8 mouse cellular contexts compared by ENCODE assay signal in genomic region chr2:122702181-122703036, GRCm38 (mm10). TPM values are rescaled to one million over a fixed set of nuclear protein-coding genes. Genes with fewer than 3 reads are reported as not detected.
DNase-seq lines count a peak whose midpoint lies in the region; ATAC-seq and TF ChIP-seq lines count a peak whose summit lies in the region.

Gene Slc30a4, minus strand, starts transcription at chr2:122702663.

- H3K9me3 ChIP-seq in embryonic facial prominence, embryonic 13.5 days: no peaks in the 10 kb centered on the region
- H3K9me3 ChIP-seq in midbrain, postnatal 0 days (ENCODE audit: low read length): no peaks in the 10 kb centered on the region

- H3K27ac ChIP-seq in embryonic facial prominence, embryonic 13.5 days: peak within 1 kb of the TSS; percentile 66; the same call in 1 of the 2 replicates
- peak within 1 kb of the TSS; percentile 62 for H3K27ac ChIP-seq in midbrain, postnatal 0 days (ENCODE audit: low read depth, low read length)

- no peaks in the 10 kb centered on the region for H3K36me3 ChIP-seq in embryonic facial prominence, embryonic 13.5 days
- H3K36me3 ChIP-seq in midbrain, postnatal 0 days (ENCODE audit: insufficient read depth, low read length): no peaks in the 10 kb centered on the region

- peak; percentile 68 for DNase-seq in layer of hippocampus, adult 11-12 months (ENCODE audit: low spot score)
- DNase-seq in layer of hippocampus, adult 9-10 months (ENCODE audit: low spot score): no peak
- peak; percentile 74 to 79 for DNase-seq in heart, adult 9 months (ENCODE audit: low spot score in 2 of 2)
- DNase-seq in kidney, adult 9 months: peak; percentile 70
- peak; percentile 67 for DNase-seq in liver
- peak; percentile 87 for DNase-seq in midbrain, postnatal 0 days (ENCODE audit: low spot score)
- peak; percentile 47 to 71 for DNase-seq in spleen, postnatal 4 days (ENCODE audit: low spot score in 2 of 2)

- H3K4me2 ChIP-seq in embryonic facial prominence, embryonic 13.5 days: peak within 1 kb of the TSS; percentile 82
- peak within 1 kb of the TSS; percentile 86 for H3K4me2 ChIP-seq in midbrain, postnatal 0 days (ENCODE audit: low read depth, low read length, poor library complexity, severe bottlenecking)

- ATAC-seq in embryonic facial prominence, embryonic 13.5 days (ENCODE audit: insufficient number of reproducible peaks, insufficient read depth, low FRiP score, low TSS enrichment, low read depth): peak; percentile 94
- peak; percentile 96 for ATAC-seq in midbrain, postnatal 0 days (ENCODE audit: low FRiP score)

- H3K27me3 ChIP-seq in embryonic facial prominence, embryonic 13.5 days: peaks cover 7% of the 10 kb centered on the region
- H3K27me3 ChIP-seq in midbrain, postnatal 0 days (ENCODE audit: insufficient read depth, low read length): no peaks in the 10 kb centered on the region

- no peak for TF ChIP-seq CTCF in midbrain, postnatal 0 days (IDR thresholded peaks at IDR 0.05)

- peak within 1 kb of the TSS; percentile 88 for H3K9ac ChIP-seq in embryonic facial prominence, embryonic 13.5 days
- peak within 1 kb of the TSS; percentile 82 for H3K9ac ChIP-seq in midbrain, postnatal 0 days (replicated peaks; ENCODE audit: low read length, poor library complexity, severe bottlenecking)

- peak within 1 kb of the TSS; percentile 80 for H3K4me3 ChIP-seq in embryonic facial prominence, embryonic 13.5 days
- H3K4me3 ChIP-seq in midbrain, postnatal 0 days (ENCODE audit: low read depth, low read length): peak within 1 kb of the TSS; percentile 82

- under 1% methylated on average over 92 of the region's 111 CpGs for WGBS in embryonic facial prominence, embryonic 13.5 days
- WGBS in midbrain, postnatal 0 days: under 1% methylated on average over 84 of the region's 111 CpGs

- H3K4me1 ChIP-seq in embryonic facial prominence, embryonic 13.5 days: peaks cover 12% of the 10 kb centered on the region
- H3K4me1 ChIP-seq in midbrain, postnatal 0 days (ENCODE audit: insufficient read depth, low read length): peaks cover 10% of the 10 kb centered on the region; the same call in 1 of the 2 replicates

RNA-seq across cellular contexts. Expression of gene Slc30a4, which starts in this region (rescaled TPM):
- 8.3 and 8.5 TPM in 2 replicates for polyA plus RNA-seq in embryonic facial prominence, embryonic 13.5 days (2015; fragmentation: Nextera tagmentation; extraction: Ambion mirVana)
- 31.6 and 38.6 TPM in 2 replicates for total RNA-seq in midbrain, postnatal 0 days (2014; rRNA removed)
- polyA plus RNA-seq in midbrain, postnatal 0 days (2015; fragmentation: Nextera tagmentation; extraction: Ambion mirVana): 5.3 and 6.1 TPM in 2 replicates
